Mouse (Mus musculus): ENCODE measurements at regions not wholly inside any gene's neighbourhood (a gene's known extent, or its start where the extent isn't known, plus 50 kb on each side); places are given as distances from the start of the nearest gene placed in this dataset.

DNA sequence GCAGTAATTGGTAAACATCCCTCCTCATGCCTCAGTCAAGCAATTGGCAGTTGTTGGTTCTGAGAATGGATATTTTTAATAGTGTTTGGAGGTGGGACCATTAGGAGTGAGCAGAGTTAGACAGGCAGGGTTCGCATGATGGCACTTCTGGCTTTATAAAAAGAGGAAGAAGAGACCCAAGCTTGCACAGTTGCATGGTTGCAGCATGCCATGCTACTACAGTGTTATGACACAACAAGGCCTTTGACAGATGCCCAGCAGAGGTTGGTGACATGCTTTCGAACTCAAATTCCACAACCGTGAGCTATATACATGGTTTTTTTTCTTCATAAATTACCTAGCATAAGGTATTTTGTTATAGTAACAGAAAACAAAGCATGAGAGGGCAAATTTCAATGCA lies 341.5 kb downstream of the Bcor start:
- TF ChIP-seq CTCF (IDR thresholded peaks at IDR 0.05; ENCODE audit: extremely low read depth, insufficient read length, insufficient replicate concordance, low read depth, low read length) (no peak), POLR2A (IDR thresholded peaks at IDR 0.05; ENCODE audit: low read depth, low read length) (no peak)
